Mouse (Mus musculus) layer of hippocampus, adult 9-11 months (tissue): ENCODE measurements around the gene Adgrg4.

Experiments
- DNase-seq: peaks from one replicate; pipeline ENCODE4 v3.0.0; 2022

Gene Adgrg4

DNA sequence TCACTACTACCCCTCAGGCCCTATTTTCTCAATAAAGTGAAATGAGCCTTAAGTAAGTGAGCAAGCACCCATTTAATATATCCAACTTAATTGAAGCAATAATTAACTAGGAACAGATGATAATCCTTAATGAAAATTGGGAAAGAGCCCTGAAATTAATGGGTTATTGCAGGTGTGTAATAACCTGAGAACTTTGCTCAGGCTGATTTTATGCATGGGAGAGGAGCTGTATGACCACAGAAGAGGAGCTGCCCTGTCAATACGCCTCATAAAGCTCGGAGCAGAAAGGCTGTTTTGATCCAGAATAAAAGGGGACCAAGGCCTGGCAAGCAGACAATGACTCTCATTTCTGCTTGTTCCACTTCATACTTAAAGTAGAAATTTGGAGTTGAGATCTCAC is at the start of gene Adgrg4:
Adgrg4 (plus strand) TSS at position 301 of the 400 bp plus-strand sequence.
- no peak for DNase-seq

GRCm38 (mm10) chrX:56821765-56822603 is 48.0 kb upstream of the Adgrg4 start, which contains the start of gene Map7d3:
Map7d3 (minus strand) TSS chrX:56822326.
- no peak for DNase-seq

DNA sequence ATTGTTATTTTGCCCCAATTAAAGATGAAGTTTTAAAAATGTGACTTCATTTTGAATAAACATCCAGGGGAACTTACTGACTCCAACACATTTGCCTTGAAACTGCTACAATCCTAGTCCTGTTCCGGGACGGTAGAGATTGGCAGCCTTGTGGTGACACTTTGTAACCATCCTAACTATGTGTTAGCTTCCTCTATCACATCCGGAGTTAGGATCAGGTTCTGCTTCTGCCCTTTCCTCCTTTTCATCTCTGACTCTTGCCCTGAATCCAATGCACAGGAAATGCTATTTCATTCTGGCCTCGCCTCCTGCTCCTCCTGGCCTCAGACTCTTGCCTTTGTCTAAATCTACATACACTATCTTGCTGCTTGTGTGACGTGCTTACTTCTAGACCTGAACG is 42.5 kb upstream of the Adgrg4 start:
- no peak for DNase-seq

GRCm38 (mm10) chrX:56835842-56836241 is 34.1 kb upstream of the Adgrg4 start:
- DNase-seq, result no peak

- DNase-seq, result no peak
Measured at GRCm38 (mm10) chrX:56839369-56839768, 30.6 kb upstream of the Adgrg4 start.

DNA sequence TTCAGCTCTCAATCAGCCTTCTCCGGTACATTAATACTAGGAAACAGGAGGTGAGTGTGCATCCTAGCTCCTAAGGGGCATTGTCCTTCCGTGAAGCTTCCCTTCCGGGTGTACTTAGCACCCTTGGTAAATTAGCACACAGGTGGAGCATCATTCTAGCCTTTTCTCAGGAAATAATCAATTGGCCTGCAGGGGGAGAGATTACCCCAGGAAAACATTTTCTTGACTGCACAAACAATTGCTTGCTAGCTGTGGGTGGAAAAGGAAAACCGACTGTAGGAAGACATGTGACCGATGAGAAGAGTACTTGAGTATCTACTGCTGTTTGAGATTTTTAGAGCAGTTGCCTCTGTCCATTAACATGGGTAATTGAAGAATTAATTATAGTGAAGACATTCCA is 28.7 kb upstream of the Adgrg4 start:
- DNase-seq, result no peak

DNA sequence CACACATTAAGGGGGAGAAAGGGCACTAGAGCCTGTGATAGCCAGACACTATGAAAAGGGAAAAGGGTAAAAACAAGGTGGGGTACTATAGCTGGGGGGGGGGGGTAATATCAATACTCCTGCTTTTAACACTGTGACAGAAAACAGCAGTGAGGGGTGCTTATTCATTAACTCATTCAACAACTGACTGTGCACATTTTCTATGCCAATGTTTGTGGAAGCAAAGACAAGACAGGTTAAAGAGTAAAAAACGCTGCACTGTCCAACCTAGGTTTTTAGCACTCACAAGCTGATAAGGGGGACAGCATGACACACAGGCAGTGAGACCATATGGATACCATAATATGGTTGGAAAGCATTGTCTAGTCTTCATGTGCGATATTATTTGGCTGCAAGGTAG is 142.9 kb downstream of the Adgrg4 start:
- DNase-seq, result no peak

- no peak for DNase-seq
Measured at GRCm38 (mm10) chrX:57042774-57043173, 172.8 kb downstream of the Adgrg4 start, which contains the start of gene Brs3. Brs3 (plus strand) TSS chrX:57043074.

GRCm38 (mm10) chrX:57043869-57044268 is 173.9 kb downstream of the Adgrg4 start:
- no peak for DNase-seq
